8 mouse cellular contexts compared by ENCODE assay signal in the genomic region with DNA sequence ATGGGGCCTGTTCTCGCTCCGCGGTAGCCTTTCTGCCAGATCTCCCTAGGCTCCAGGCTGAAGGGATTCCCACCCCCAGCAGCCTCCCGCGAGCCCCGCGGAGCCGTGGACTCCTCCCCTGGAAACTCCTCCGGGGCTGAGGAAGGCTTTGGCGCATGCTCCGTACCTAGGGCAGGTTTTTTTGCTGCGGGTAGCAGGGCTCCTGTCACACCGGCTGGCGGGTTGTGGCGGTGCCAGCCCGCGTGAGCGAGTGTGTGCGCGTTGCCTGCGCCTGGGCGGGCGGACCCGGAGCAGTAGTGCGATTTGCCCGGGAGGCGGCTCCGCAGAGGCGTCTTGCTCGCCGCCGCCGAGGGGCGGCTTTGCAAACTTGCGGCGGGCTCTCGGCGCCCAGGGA. TPM values are rescaled to one million over a fixed set of nuclear protein-coding genes. Genes with fewer than 3 reads are reported as not detected.
DNase-seq lines count a peak whose midpoint lies in the region; ATAC-seq lines count a peak whose summit lies in the region.

No protein-coding gene starts in this region.

- peak overlapping the region; percentile 74 for H3K27ac ChIP-seq in heart, embryonic 10.5 days
- H3K27ac ChIP-seq in kidney, embryonic 14.5 days (ENCODE audit: low read depth, low read length) = no peak overlapping the region
- no peak overlapping the region for H3K27ac ChIP-seq in limb, embryonic 11.5 days (replicated peaks; ENCODE audit: low read depth, low read length)
- H3K27ac ChIP-seq in midbrain, embryonic 12.5 days (replicated peaks) = no peak overlapping the region
- no peak overlapping the region for H3K27ac ChIP-seq in stomach, embryonic 15.5 days

- H3K4me2 ChIP-seq in kidney, embryonic 14.5 days (replicated peaks; ENCODE audit: low read depth, low read length) = peak overlapping the region; percentile 98
- H3K4me2 ChIP-seq in limb, embryonic 11.5 days (ENCODE audit: low read depth, severe bottlenecking) = peak overlapping the region; percentile 97
- peak overlapping the region; percentile 84 for H3K4me2 ChIP-seq in midbrain, embryonic 12.5 days (replicated peaks)
- H3K4me2 ChIP-seq in stomach, embryonic 15.5 days = peak overlapping the region; percentile 99

- H3K27me3 ChIP-seq in heart, embryonic 10.5 days (ENCODE audit: insufficient read depth, poor library complexity, severe bottlenecking) = peaks cover 64% of the 10 kb centered on the region
- H3K27me3 ChIP-seq in kidney, embryonic 14.5 days (ENCODE audit: control insufficient read depth, insufficient read depth, low read length) = peaks cover 42% of the 10 kb centered on the region
- H3K27me3 ChIP-seq in limb, embryonic 11.5 days (ENCODE audit: control insufficient read depth, insufficient read depth, low read length) = peaks cover 40% of the 10 kb centered on the region
- H3K27me3 ChIP-seq in midbrain, embryonic 12.5 days = peaks cover 67% of the 10 kb centered on the region
- peaks cover 33% of the 10 kb centered on the region for H3K27me3 ChIP-seq in stomach, embryonic 15.5 days (replicated peaks)

- under 1% methylated on average over 38 of the region's 38 CpGs for WGBS in heart, embryonic 10.5 days
- WGBS in kidney, embryonic 14.5 days = under 1% methylated on average over 38 of the region's 38 CpGs
- WGBS in limb, embryonic 11.5 days = under 1% methylated on average over 38 of the region's 38 CpGs
- under 1% methylated on average over 38 of the region's 38 CpGs for WGBS in midbrain, embryonic 12.5 days
- under 1% methylated on average over 38 of the region's 38 CpGs for WGBS in stomach, embryonic 15.5 days

- H3K4me1 ChIP-seq in heart, embryonic 10.5 days = peaks cover 16% of the 10 kb centered on the region
- 0 out of 2 replicates have a peak, but pooled peaks cover 6% of the 10 kb centered on the region for H3K4me1 ChIP-seq in kidney, embryonic 14.5 days (ENCODE audit: control insufficient read depth, insufficient read depth, low read length)
- 0 out of 2 replicates have a peak, but pooled peaks cover 4% of the 10 kb centered on the region for H3K4me1 ChIP-seq in limb, embryonic 11.5 days (ENCODE audit: control insufficient read depth, insufficient read depth, low read length)
- peaks cover 18% of the 10 kb centered on the region for H3K4me1 ChIP-seq in midbrain, embryonic 12.5 days
- H3K4me1 ChIP-seq in stomach, embryonic 15.5 days = peaks cover 10% of the 10 kb centered on the region; the same call in 1 of the 2 replicates

- peak; percentile 85 for ATAC-seq in kidney, embryonic 14.5 days (ENCODE audit: low FRiP score, low TSS enrichment)
- ATAC-seq in limb, embryonic 11.5 days (ENCODE audit: insufficient number of reproducible peaks, low FRiP score, low TSS enrichment, low read depth) = peak; percentile 82
- ATAC-seq in midbrain, embryonic 12.5 days (ENCODE audit: low FRiP score, low read depth) = peak; percentile 86
- ATAC-seq in stomach, embryonic 15.5 days (ENCODE audit: insufficient read depth, low FRiP score, low read depth) = peak; percentile 71

- H3K9ac ChIP-seq in kidney, embryonic 14.5 days (ENCODE audit: low read depth, low read length) = peak overlapping the region; percentile 59
- peak overlapping the region; percentile 52 for H3K9ac ChIP-seq in limb, embryonic 11.5 days (ENCODE audit: low read length)
- peak overlapping the region; percentile 65 for H3K9ac ChIP-seq in midbrain, embryonic 12.5 days (replicated peaks)
- H3K9ac ChIP-seq in stomach, embryonic 15.5 days = peak overlapping the region; percentile 9; the same call in 1 of the 2 replicates

- DNase-seq in adrenal gland, postnatal 4 days (ENCODE audit: low spot score in 2 of 2) = peak; percentile 22 to 40
- peak; percentile 80 for DNase-seq in embryo, embryonic 9.5 days (ENCODE audit: extremely low spot score)
- DNase-seq in heart, embryonic 10.5 days (ENCODE audit: low spot score) = peak; percentile 87
- DNase-seq in limb, embryonic 11.5 days (ENCODE audit: low spot score) = peak; percentile 78
- no peak for DNase-seq in spleen, adult 18-20 months

- H3K4me3 ChIP-seq in heart, embryonic 10.5 days = peak overlapping the region; percentile 79
- H3K4me3 ChIP-seq in kidney, embryonic 14.5 days (ENCODE audit: low read length) = peak overlapping the region; percentile 63
- H3K4me3 ChIP-seq in limb, embryonic 11.5 days (ENCODE audit: low read depth, low read length) = peak overlapping the region; percentile 65
- peak overlapping the region; percentile 56 for H3K4me3 ChIP-seq in midbrain, embryonic 12.5 days
- peak overlapping the region; percentile 61 for H3K4me3 ChIP-seq in stomach, embryonic 15.5 days (replicated peaks)

- no peaks in the 10 kb centered on the region for H3K9me3 ChIP-seq in heart, embryonic 10.5 days
- H3K9me3 ChIP-seq in kidney, embryonic 14.5 days (ENCODE audit: control insufficient read depth, low read length) = no peaks in the 10 kb centered on the region
- no peaks in the 10 kb centered on the region for H3K9me3 ChIP-seq in limb, embryonic 11.5 days (ENCODE audit: control insufficient read depth, low read length)
- H3K9me3 ChIP-seq in midbrain, embryonic 12.5 days = no peaks in the 10 kb centered on the region
- no peaks in the 10 kb centered on the region for H3K9me3 ChIP-seq in stomach, embryonic 15.5 days

- no peaks in the 10 kb centered on the region for H3K36me3 ChIP-seq in heart, embryonic 10.5 days
- no peaks in the 10 kb centered on the region for H3K36me3 ChIP-seq in kidney, embryonic 14.5 days (ENCODE audit: control insufficient read depth, insufficient read depth, low read length)
- no peaks in the 10 kb centered on the region for H3K36me3 ChIP-seq in limb, embryonic 11.5 days (ENCODE audit: control insufficient read depth, insufficient read depth, low read length)
- no peaks in the 10 kb centered on the region for H3K36me3 ChIP-seq in midbrain, embryonic 12.5 days
- no peaks in the 10 kb centered on the region for H3K36me3 ChIP-seq in stomach, embryonic 15.5 days

RNA-seq across cellular contexts. Expression of gene Hs6st3, which starts 0.6 kb away (rescaled TPM):
- total RNA-seq in adrenal gland, postnatal 4 days (2021) = 1 to 10 TPM; 3.2 to 3.3 TPM
- polyA plus RNA-seq in heart, embryonic 10.5 days (2016; fragmentation: Nextera tagmentation; extraction: Ambion mirVana) = 0.18 TPM in 1 of 2 replicates, not detected in the other
- 0.19 and 0.45 TPM in 2 replicates for polyA plus RNA-seq in kidney, embryonic 14.5 days (2014; fragmentation: Nextera tagmentation; extraction: Ambion mirVana)
- 0.17 TPM in 1 of 2 replicates, not detected in the other for polyA plus RNA-seq in limb, embryonic 11.5 days (2014; fragmentation: Nextera tagmentation; extraction: Ambion mirVana)
- polyA plus RNA-seq in midbrain, embryonic 12.5 days (2016; fragmentation: Nextera tagmentation; extraction: Ambion mirVana) = 0.88 and 1.0 TPM in 2 replicates
- 0.17 and 0.19 TPM in 2 replicates for polyA plus RNA-seq in stomach, embryonic 15.5 days (2015; fragmentation: Nextera tagmentation; extraction: Ambion mirVana)

RNA-seq across cellular contexts. Expression of gene Uggt2, which starts 38.3 kb away (rescaled TPM):
- total RNA-seq in adrenal gland, postnatal 4 days (2021) = 10 to 100 TPM; 17.2 to 18.8 TPM
- 11.2 and 11.6 TPM in 2 replicates for polyA plus RNA-seq in heart, embryonic 10.5 days (2016; fragmentation: Nextera tagmentation; extraction: Ambion mirVana)
- polyA plus RNA-seq in kidney, embryonic 14.5 days (2014; fragmentation: Nextera tagmentation; extraction: Ambion mirVana) = 12.5 and 18.1 TPM in 2 replicates
- polyA plus RNA-seq in limb, embryonic 11.5 days (2014; fragmentation: Nextera tagmentation; extraction: Ambion mirVana) = 18.2 and 20.9 TPM in 2 replicates
- 26.4 and 27.7 TPM in 2 replicates for polyA plus RNA-seq in midbrain, embryonic 12.5 days (2016; fragmentation: Nextera tagmentation; extraction: Ambion mirVana)
- 8.8 and 11.7 TPM in 2 replicates for polyA plus RNA-seq in stomach, embryonic 15.5 days (2015; fragmentation: Nextera tagmentation; extraction: Ambion mirVana)

Comparison
In these comparisons a context has a peak if more than half of its experiments do, and no peak if none do; other contexts are left out.
1. DNase-seq: peak in adrenal gland, postnatal 4 days (2 of 2), embryo, embryonic 9.5 days (single experiment), heart, embryonic 10.5 days (single experiment) and limb, embryonic 11.5 days (single experiment); none in spleen, adult 18-20 months (0 of 2).
2. H3K9ac ChIP-seq: peak in every context shown above with its lines; median percentile 65 in midbrain, embryonic 12.5 days; 59 in kidney, embryonic 14.5 days; 52 in limb, embryonic 11.5 days; 9 in stomach, embryonic 15.5 days.
3. Peak in every context shown above with its lines, with median percentiles within 50 percentile points of each other: H3K4me3 ChIP-seq, ATAC-seq and H3K4me2 ChIP-seq.